Mouse (Mus musculus) heart, adult 8-10 months (tissue): ENCODE measurements around the gene Ppm1l. TPM values are rescaled to one million over a fixed set of nuclear protein-coding genes. Genes with fewer than 3 reads are reported as not detected.
"Not testable (repeated sequence)": the region's sequence is repeated elsewhere in the genome, so short reads cannot be mapped to it uniquely, and the experiment has no call there.

ENCODE experiments used
- DNase-seq: peaks from one replicate; pipeline ENCODE4 v3.0.0; 2022; ENCODE audit warnings: low spot score
- total RNA-seq, 4 experiments: library from RNA; stranded (reverse); gene quantifications; 2 replicates each; pipeline ENCODE4 v1.2.4; 2022

Ppm1l gene
- total RNA-seq, 4 experiments from 2014 or later: 27.1 to 35.0 (median 31.1) TPM

GRCm38 (mm10) chr3:69535486-69535885, 218.8 kb downstream of the Ppm1l start:
- DNase-seq: no peak

- DNase-seq: no peak
These were observed 219.4 kb downstream of the Ppm1l start for GRCm38 (mm10) chr3:69535941-69536647.

GRCm38 (mm10) chr3:69542962-69543361, 226.3 kb downstream of the Ppm1l start:
- DNase-seq: no peak

- no peak for DNase-seq
These were observed 227.1 kb downstream of the Ppm1l start for GRCm38 (mm10) chr3:69543730-69544129.

GRCm38 (mm10) chr3:69545017-69545416, 228.4 kb downstream of the Ppm1l start:
- DNase-seq: no peak

GRCm38 (mm10) chr3:69548704-69549455, 232.2 kb downstream of the Ppm1l start:
- DNase-seq: no peak

- no peak for DNase-seq
These were observed 232.9 kb downstream of the Ppm1l start for GRCm38 (mm10) chr3:69549602-69550001.

GRCm38 (mm10) chr3:69555511-69555910, 238.8 kb downstream of the Ppm1l start:
- DNase-seq: no peak

- DNase-seq: no peak
These were observed 239.6 kb downstream of the Ppm1l start for GRCm38 (mm10) chr3:69556092-69556778.

GRCm38 (mm10) chr3:69559316-69559974, 242.8 kb downstream of the Ppm1l start:
- DNase-seq: no peak

GRCm38 (mm10) chr3:69559975-69560330, 243.3 kb downstream of the Ppm1l start:
- no peak for DNase-seq

- DNase-seq: no peak
These were observed 245.0 kb downstream of the Ppm1l start for GRCm38 (mm10) chr3:69561686-69562085.

- DNase-seq: no peak
These were observed 246.7 kb downstream of the Ppm1l start for GRCm38 (mm10) chr3:69563406-69563805.

- DNase-seq: not testable (repeated sequence)
These were observed 248.9 kb downstream of the Ppm1l start for GRCm38 (mm10) chr3:69565586-69565985.

- no peak for DNase-seq
These were observed 255.9 kb downstream of the Ppm1l start for GRCm38 (mm10) chr3:69572561-69572960.

GRCm38 (mm10) chr3:69575577-69575976, 258.9 kb downstream of the Ppm1l start:
- no peak for DNase-seq

GRCm38 (mm10) chr3:69576715-69577114, 260.1 kb downstream of the Ppm1l start:
- no peak for DNase-seq

- DNase-seq: no peak
These were observed 262.1 kb downstream of the Ppm1l start for GRCm38 (mm10) chr3:69578791-69579190.

- no peak for DNase-seq
These were observed 267.1 kb downstream of the Ppm1l start for GRCm38 (mm10) chr3:69583798-69584197.

GRCm38 (mm10) chr3:69588101-69588760, 271.6 kb downstream of the Ppm1l start:
- no peak for DNase-seq

GRCm38 (mm10) chr3:69593426-69593825, 276.8 kb downstream of the Ppm1l start:
- no peak for DNase-seq
